Mouse (Mus musculus): ENCODE data around the gene Ralbp1. TPM values are rescaled to one million over a fixed set of nuclear protein-coding genes. Genes with fewer than 3 reads are reported as not detected.

Ralbp1 gene
- polyA plus RNA-seq, 1 experiment from 2014 or later = 35.4 TPM

DNA sequence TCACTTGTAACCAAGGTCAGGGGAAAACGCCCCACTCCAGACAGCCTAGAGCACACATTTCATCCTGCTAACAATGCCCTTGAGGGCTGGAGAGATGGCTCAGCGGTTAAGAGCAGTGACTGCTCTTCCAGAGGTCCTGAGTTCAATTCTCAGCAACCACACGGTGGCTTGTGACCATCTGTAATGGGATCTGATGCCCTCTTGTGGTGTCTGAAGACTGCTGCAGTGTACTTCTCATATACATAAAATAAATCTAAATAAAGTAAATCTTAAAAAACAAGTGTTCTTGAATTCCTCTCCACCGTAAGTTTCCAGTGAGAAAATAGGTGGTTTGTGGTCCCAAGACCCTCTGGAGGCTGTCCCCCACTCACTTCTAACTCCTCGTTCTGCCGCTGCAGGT lies 33.8 kb downstream of the Ralbp1 start:
- Histone ChIP-seq H3K9me3 (replicated peaks; ENCODE audit: control insufficient read depth, low read length) (no peaks in the 10 kb centered on the region), H3K4me1 (ENCODE audit: control insufficient read depth, low read depth, low read length) (no peaks in the 10 kb centered on the region), H3K27ac (ENCODE audit: low read length) (no peak overlapping the region), H3K4me3 (ENCODE audit: low read depth, low read length) (no peak overlapping the region), H3K27me3 (ENCODE audit: control insufficient read depth, insufficient read depth, low read depth, low read length) (no peaks in the 10 kb centered on the region), H3K36me3 (ENCODE audit: control insufficient read depth, insufficient read depth) (peaks cover 42% of the 10 kb centered on the region), H3K9ac (ENCODE audit: low read depth, low read length) (no peak overlapping the region), H3K4me2 (ENCODE audit: low read depth, low read length) (no peak overlapping the region)
- ATAC-seq (ENCODE audit: low read depth) = no peak
- 82% methylated on average over 6 of the region's 6 CpGs for WGBS (ENCODE audit: insufficient replicate concordance)

DNA sequence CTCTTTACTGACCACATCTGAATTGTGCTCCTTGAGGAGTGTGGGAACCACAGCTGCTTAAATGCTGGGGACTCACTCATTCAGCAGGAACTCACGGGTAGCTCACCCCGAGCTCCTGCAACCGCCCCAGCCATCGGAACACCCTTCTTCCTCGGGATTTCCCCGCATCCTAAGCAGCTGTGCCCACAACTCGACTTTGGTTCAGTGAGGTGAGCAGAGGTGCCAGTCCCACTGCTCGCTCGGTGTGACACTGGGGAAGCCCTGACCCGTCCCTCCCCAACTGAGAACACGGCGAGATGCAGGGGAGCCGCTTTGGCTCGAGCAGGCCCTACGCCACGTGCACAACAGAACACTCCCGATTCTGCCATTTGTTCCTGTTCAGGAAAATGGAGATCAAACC lies 35.1 kb downstream of the Ralbp1 start:
- WGBS (ENCODE audit: insufficient replicate concordance) = 90% methylated on average over 17 of the region's 17 CpGs
- Histone ChIP-seq H3K9ac (ENCODE audit: low read depth, low read length) (no peak overlapping the region), H3K4me1 (ENCODE audit: control insufficient read depth, low read depth, low read length) (no peaks in the 10 kb centered on the region), H3K27ac (ENCODE audit: low read length) (no peak overlapping the region), H3K27me3 (ENCODE audit: control insufficient read depth, insufficient read depth, low read depth, low read length) (no peaks in the 10 kb centered on the region), H3K4me3 (ENCODE audit: low read depth, low read length) (no peak overlapping the region), H3K9me3 (replicated peaks; ENCODE audit: control insufficient read depth, low read length) (no peaks in the 10 kb centered on the region), H3K4me2 (ENCODE audit: low read depth, low read length) (no peak overlapping the region), H3K36me3 (ENCODE audit: control insufficient read depth, insufficient read depth) (peaks cover 29% of the 10 kb centered on the region)
- ATAC-seq (ENCODE audit: low read depth) = no peak

DNA sequence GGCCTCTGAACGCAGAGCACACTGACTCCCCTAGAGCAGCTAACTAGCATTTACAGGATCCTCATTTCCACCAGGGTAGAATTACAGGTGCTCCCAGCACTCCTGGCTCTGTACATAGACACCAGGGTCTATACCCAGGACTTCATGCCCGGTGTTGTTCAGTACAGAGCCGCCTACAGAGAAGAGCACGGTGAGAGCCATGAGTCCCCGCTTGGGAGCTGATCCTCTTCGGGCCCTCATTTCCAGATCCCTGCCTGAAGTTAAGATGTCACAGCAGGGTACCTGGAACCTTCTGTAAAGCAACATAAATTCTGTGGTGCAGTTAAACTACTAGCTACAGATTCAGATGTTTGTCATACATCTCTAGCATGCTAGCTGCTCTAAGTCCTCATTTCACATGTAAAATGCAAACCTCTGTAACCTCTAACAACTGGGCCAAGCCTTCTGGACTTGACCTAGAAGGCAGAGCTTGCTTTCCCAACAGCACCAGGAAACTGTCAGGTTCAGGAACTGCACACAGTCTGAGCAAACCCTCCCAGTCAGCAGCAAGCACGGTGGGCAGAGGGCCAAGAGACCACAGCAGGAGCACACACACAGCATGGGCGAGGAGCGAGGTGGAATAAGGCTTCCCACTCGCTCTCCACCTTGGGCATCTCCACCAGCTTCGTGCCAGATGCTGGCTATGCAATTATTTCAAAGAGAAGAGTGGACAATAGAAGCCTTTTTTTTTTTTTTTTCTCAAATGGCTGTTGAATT lies 37.7 kb downstream of the Ralbp1 start:
- H3K9me3 ChIP-seq (replicated peaks; ENCODE audit: control insufficient read depth, low read length) = no peaks in the 10 kb centered on the region
- H3K27me3 ChIP-seq (ENCODE audit: control insufficient read depth, insufficient read depth, low read depth, low read length) = no peaks in the 10 kb centered on the region
- no peak for ATAC-seq (ENCODE audit: low read depth)
- H3K4me3 ChIP-seq (ENCODE audit: low read depth, low read length) = no peak overlapping the region
- H3K4me2 ChIP-seq (ENCODE audit: low read depth, low read length) = no peak overlapping the region
- no peak overlapping the region for H3K27ac ChIP-seq (ENCODE audit: low read length)
- H3K9ac ChIP-seq (ENCODE audit: low read depth, low read length) = no peak overlapping the region
- 84% methylated on average over 11 of the region's 11 CpGs for WGBS (ENCODE audit: insufficient replicate concordance)
- H3K36me3 ChIP-seq (ENCODE audit: control insufficient read depth, insufficient read depth) = peaks cover 28% of the 10 kb centered on the region
- H3K4me1 ChIP-seq (ENCODE audit: control insufficient read depth, low read depth, low read length) = no peaks in the 10 kb centered on the region

GRCm38 (mm10) chr17:65845423-65845822 lies 40.2 kb downstream of the Ralbp1 start:
- no peaks in the 10 kb centered on the region for H3K9me3 ChIP-seq (replicated peaks; ENCODE audit: control insufficient read depth, low read length)
- no peak overlapping the region for H3K4me2 ChIP-seq (ENCODE audit: low read depth, low read length)
- H3K4me1 ChIP-seq (ENCODE audit: control insufficient read depth, low read depth, low read length) = no peaks in the 10 kb centered on the region
- no peak overlapping the region for H3K9ac ChIP-seq (ENCODE audit: low read depth, low read length)
- WGBS (ENCODE audit: insufficient replicate concordance) = 80% methylated on average over 6 of the region's 6 CpGs
- H3K27ac ChIP-seq (ENCODE audit: low read length) = no peak overlapping the region
- H3K36me3 ChIP-seq (ENCODE audit: control insufficient read depth, insufficient read depth) = peaks cover 24% of the 10 kb centered on the region
- no peaks in the 10 kb centered on the region for H3K27me3 ChIP-seq (ENCODE audit: control insufficient read depth, insufficient read depth, low read depth, low read length)
- no peak overlapping the region for H3K4me3 ChIP-seq (ENCODE audit: low read depth, low read length)
- no peak for ATAC-seq (ENCODE audit: low read depth)

- no peaks in the 10 kb centered on the region for H3K4me1 ChIP-seq (ENCODE audit: control insufficient read depth, low read depth, low read length)
- ATAC-seq (ENCODE audit: low read depth) = no peak
- peaks cover 17% of the 10 kb centered on the region for H3K36me3 ChIP-seq (ENCODE audit: control insufficient read depth, insufficient read depth)
- 81% methylated on average over 10 of the region's 10 CpGs for WGBS (ENCODE audit: insufficient replicate concordance)
- no peak overlapping the region for H3K27ac ChIP-seq (ENCODE audit: low read length)
- no peak overlapping the region for H3K4me3 ChIP-seq (ENCODE audit: low read depth, low read length)
- no peaks in the 10 kb centered on the region for H3K9me3 ChIP-seq (replicated peaks; ENCODE audit: control insufficient read depth, low read length)
- no peak overlapping the region for H3K9ac ChIP-seq (ENCODE audit: low read depth, low read length)
- no peaks in the 10 kb centered on the region for H3K27me3 ChIP-seq (ENCODE audit: control insufficient read depth, insufficient read depth, low read depth, low read length)
- H3K4me2 ChIP-seq (ENCODE audit: low read depth, low read length) = no peak overlapping the region
Observed at GRCm38 (mm10) chr17:65842669-65843381, 42.8 kb downstream of the Ralbp1 start.

DNA sequence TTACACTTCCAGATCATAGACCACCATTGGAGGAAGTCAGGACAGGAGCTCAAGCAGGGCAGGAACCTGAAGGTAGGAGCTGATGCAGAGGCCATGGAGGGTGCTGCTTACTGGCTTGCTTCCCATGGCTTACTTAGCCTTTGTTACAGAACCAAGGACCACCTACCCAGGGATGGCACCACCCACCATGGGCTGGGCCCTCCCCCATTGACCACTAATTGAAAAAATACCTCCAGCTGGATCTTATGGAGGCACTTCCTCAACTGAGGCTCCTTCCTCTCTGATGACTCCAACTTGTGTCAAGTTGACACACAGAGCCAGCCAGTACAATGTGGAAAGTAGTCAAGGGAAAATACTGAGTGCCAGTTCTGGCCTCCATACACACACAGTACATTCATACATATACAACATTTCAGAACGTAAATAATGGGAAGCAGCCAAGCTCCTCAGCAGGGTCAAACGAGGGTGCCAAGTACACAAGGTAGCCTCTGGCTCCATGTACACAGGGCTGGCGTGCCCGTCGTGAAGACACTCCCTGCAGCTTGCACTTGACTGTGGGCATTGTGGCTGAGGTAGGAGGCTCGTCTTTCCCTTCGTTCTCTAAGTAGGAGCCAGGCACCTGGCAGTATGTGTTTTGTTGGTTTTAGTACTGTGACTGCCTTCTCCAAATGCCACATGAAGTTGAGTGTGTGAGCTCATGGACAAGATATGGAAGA lies 45.9 kb downstream of the Ralbp1 start:
- no peak overlapping the region for H3K9ac ChIP-seq (ENCODE audit: low read depth, low read length)
- no peaks in the 10 kb centered on the region for H3K9me3 ChIP-seq (replicated peaks; ENCODE audit: control insufficient read depth, low read length)
- no peak for ATAC-seq (ENCODE audit: low read depth)
- peaks cover 22% of the 10 kb centered on the region for H3K36me3 ChIP-seq (ENCODE audit: control insufficient read depth, insufficient read depth)
- no peak overlapping the region for H3K27ac ChIP-seq (ENCODE audit: low read length)
- no peak overlapping the region for H3K4me2 ChIP-seq (ENCODE audit: low read depth, low read length)
- no peaks in the 10 kb centered on the region for H3K27me3 ChIP-seq (ENCODE audit: control insufficient read depth, insufficient read depth, low read depth, low read length)
- 74% methylated on average over 7 of the region's 7 CpGs for WGBS (ENCODE audit: insufficient replicate concordance)
- H3K4me1 ChIP-seq (ENCODE audit: control insufficient read depth, low read depth, low read length) = no peaks in the 10 kb centered on the region
- H3K4me3 ChIP-seq (ENCODE audit: low read depth, low read length) = no peak overlapping the region

DNA sequence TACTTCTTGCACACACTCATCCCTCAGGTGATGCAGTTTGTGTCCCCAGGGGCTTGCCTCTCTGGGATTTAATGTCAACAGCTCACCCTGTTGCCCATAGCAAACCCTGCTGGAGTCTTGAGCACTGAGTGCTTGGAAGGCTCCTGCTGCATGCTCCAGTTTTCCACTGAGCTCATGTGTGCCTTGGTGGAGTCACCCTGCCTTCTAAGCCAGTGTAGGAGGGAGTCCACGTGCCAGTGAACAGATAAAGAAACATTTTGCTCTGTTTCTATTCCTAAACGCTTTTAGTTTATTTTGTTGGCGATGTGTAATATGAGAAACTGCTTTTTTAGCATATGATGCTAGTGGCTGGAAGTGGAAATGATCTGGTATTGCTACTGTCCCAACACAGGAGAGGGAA lies 48.9 kb downstream of the Ralbp1 start:
- H3K4me1 ChIP-seq (ENCODE audit: control insufficient read depth, low read depth, low read length) = no peaks in the 10 kb centered on the region
- WGBS (ENCODE audit: insufficient replicate concordance) = 80% methylated on average over 3 of the region's 3 CpGs
- no peak overlapping the region for H3K4me3 ChIP-seq (ENCODE audit: low read depth, low read length)
- no peak for ATAC-seq (ENCODE audit: low read depth)
- H3K9me3 ChIP-seq (replicated peaks; ENCODE audit: control insufficient read depth, low read length) = no peaks in the 10 kb centered on the region
- peaks cover 20% of the 10 kb centered on the region for H3K36me3 ChIP-seq (ENCODE audit: control insufficient read depth, insufficient read depth)
- no peak overlapping the region for H3K4me2 ChIP-seq (ENCODE audit: low read depth, low read length)
- H3K27ac ChIP-seq (ENCODE audit: low read length) = no peak overlapping the region
- H3K27me3 ChIP-seq (ENCODE audit: control insufficient read depth, insufficient read depth, low read depth, low read length) = no peaks in the 10 kb centered on the region
- no peak overlapping the region for H3K9ac ChIP-seq (ENCODE audit: low read depth, low read length)

- Histone ChIP-seq H3K4me2 (ENCODE audit: low read depth, low read length) (no peak overlapping the region), H3K4me1 (ENCODE audit: control insufficient read depth, low read depth, low read length) (no peaks in the 10 kb centered on the region), H3K4me3 (ENCODE audit: low read depth, low read length) (no peak overlapping the region), H3K27me3 (ENCODE audit: control insufficient read depth, insufficient read depth, low read depth, low read length) (no peaks in the 10 kb centered on the region), H3K9ac (ENCODE audit: low read depth, low read length) (no peak overlapping the region), H3K27ac (ENCODE audit: low read length) (no peak overlapping the region), H3K9me3 (replicated peaks; ENCODE audit: control insufficient read depth, low read length) (no peaks in the 10 kb centered on the region), H3K36me3 (ENCODE audit: control insufficient read depth, insufficient read depth) (peaks cover 26% of the 10 kb centered on the region)
- ATAC-seq (ENCODE audit: low read depth) = no peak
- WGBS (ENCODE audit: insufficient replicate concordance) = 76% methylated on average over 3 of the region's 3 CpGs
Observed at GRCm38 (mm10) chr17:65833891-65834290, 51.7 kb downstream of the Ralbp1 start.
